Mouse (Mus musculus) hindbrain, embryonic 15.5 days (tissue): ENCODE data around the gene Spp1. TPM values are rescaled to one million over a fixed set of nuclear protein-coding genes. Genes with fewer than 3 reads are reported as not detected.
"Not testable (repeated sequence)": the region's sequence is repeated elsewhere in the genome, so short reads cannot be mapped to it uniquely, and the experiment has no call there.

Experiments used
- ATAC-seq: fragments of 200-750 bp; cut with Nextera tagmentation; 2 replicates; pipeline ENCODE4 v1.8.0; 2017; ENCODE audit warnings: low read depth, moderate number of reproducible peaks, moderate TSS enrichment; ENCODE audit not compliant: low FRiP score
- H3K27ac ChIP-seq: fragments of 300-500 bp; sonication (generic); replicated peaks from 2 replicates; pipeline ENCODE4 v1.5.1; 2015; ENCODE audit warnings: mild to moderate bottlenecking, inconsistent platforms
- H3K27me3 ChIP-seq: fragments of 300-500 bp; sonication (generic); 2 replicates; pipeline ENCODE4 v1.6.1; 2015; ENCODE audit warnings: control low read depth, inconsistent platforms
- H3K36me3 ChIP-seq: fragments of 300-500 bp; sonication (generic); 2 replicates; pipeline ENCODE4 v1.6.1; 2015; ENCODE audit warnings: control low read depth, inconsistent platforms
- H3K4me1 ChIP-seq: fragments of 300-500 bp; sonication (generic); replicated peaks from 2 replicates; pipeline ENCODE4 v1.6.1; 2015; ENCODE audit warnings: control low read depth, inconsistent platforms
- H3K4me2 ChIP-seq: fragments of 300-500 bp; sonication (generic); 2 replicates; pipeline ENCODE4 v1.6.1; 2015; ENCODE audit warnings: moderate library complexity, mild to moderate bottlenecking, inconsistent platforms
- H3K4me3 ChIP-seq: fragments of 300-500 bp; sonication (generic); 2 replicates; pipeline ENCODE4 v1.5.1; 2015; ENCODE audit warnings: mild to moderate bottlenecking, inconsistent platforms
- H3K9ac ChIP-seq: fragments of 300-500 bp; sonication (generic); 2 replicates; pipeline ENCODE4 v1.6.1; 2015; ENCODE audit warnings: inconsistent platforms
- H3K9me3 ChIP-seq: fragments of 300-500 bp; sonication (generic); 2 replicates; pipeline ENCODE4 v1.6.1; 2016; ENCODE audit warnings: control low read depth, inconsistent platforms
- WGBS: fragments of 180-500 bp; shearing (Covaris S2); methylation state at CpG from one replicate; pipeline ENCODE4 v1.1.7; 2015; 5-methylcytosine and 5-hydroxymethylcytosine counted together
- polyA plus RNA-seq: library from polyadenylated mRNA; unstranded; fragments of >200 nt; fragmentation: Nextera tagmentation; extraction: Ambion mirVana; gene quantifications from 2 replicates; pipeline ENCODE4 v1.2.1, GENCODE M21; 2015

The Spp1 gene
- polyA plus RNA-seq, 1 experiment from 2014 or later = 7.7 TPM

DNA sequence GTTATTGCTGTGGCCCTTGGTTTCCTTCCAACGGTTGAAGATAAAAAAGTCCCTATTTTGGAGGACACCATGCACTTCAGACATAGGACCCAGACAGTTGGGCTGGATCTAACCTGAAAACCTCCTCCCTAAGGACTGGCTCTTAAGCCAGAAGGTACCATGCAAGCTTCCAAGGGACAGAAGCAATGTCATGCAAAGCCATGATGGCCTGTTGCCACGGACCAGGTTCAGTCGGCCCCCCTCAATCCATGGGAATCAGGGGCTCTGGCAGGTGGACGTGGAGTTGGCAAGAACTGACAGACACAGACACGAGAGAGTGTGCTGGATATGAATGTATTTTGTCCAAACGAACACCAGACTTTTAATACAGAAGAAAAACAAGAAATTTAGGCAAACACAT lies 7.5 kb downstream of the Spp1 start:
- Histone ChIP-seq H3K9ac (no peak overlapping the region), H3K27ac (no peak overlapping the region), H3K27me3 (no peaks in the 10 kb centered on the region), H3K36me3 (no peaks in the 10 kb centered on the region), H3K4me1 (peaks cover 3% of the 10 kb centered on the region; the same call in 1 of the 2 replicates), H3K9me3 (no peaks in the 10 kb centered on the region), H3K4me3 (no peak overlapping the region), H3K4me2 (no peak overlapping the region)
- ATAC-seq = no peak
- WGBS = 66% methylated on average over 6 of the region's 6 CpGs

DNA sequence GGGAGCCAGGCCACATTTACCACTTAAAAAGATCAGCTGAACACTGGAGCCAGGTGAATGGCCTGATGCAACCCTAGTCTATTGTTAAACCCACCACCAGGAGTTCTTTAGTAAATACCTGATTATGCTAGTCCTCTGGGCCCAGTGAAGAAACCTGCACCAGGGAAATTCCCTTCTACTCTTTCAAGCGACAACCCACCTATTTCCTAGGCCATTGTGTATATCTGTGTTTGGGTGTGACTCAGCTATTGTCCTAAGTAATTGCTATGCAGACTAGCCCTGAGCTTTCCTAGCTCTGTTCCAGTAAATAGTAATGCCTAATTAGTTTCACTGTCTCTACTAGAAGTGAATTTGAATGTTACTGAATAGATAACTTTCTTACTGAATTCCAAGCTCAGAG lies 7.9 kb downstream of the Spp1 start:
- Histone ChIP-seq H3K27me3 (0 out of 2 replicates have a peak, but pooled peaks cover 2% of the 10 kb centered on the region), H3K9me3 (no peaks in the 10 kb centered on the region), H3K4me3 (no peak overlapping the region), H3K4me1 (peaks cover 3% of the 10 kb centered on the region; the same call in 1 of the 2 replicates), H3K36me3 (no peaks in the 10 kb centered on the region), H3K27ac (no peak overlapping the region), H3K9ac (no peak overlapping the region), H3K4me2 (no peak overlapping the region)
- WGBS = 61% methylated on average over 1 of the region's 1 CpGs
- ATAC-seq = no peak

DNA sequence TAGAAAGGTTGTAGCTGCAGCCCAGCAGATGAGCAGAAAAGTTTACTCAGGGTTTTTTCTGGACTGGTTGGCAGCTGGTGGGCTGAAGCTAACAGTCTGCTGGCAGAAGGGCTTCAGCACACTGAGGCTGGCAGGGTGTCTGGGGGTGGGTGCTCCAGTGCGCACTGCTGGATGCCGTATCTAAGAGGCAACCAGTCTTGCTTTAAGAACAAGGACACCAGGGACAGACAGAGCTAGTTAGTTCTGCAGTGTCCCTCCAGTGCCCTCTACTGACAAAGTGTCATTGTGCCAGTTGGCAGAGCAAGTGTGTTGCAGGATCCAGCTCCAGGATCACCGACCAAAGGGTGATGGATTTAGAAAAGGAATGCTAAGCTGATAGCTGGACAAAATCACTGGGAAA lies 11.2 kb downstream of the Spp1 start:
- no peak overlapping the region for H3K4me2 ChIP-seq
- peak; percentile 86 for ATAC-seq
- H3K27me3 ChIP-seq = 0 out of 2 replicates have a peak, but pooled peaks cover 2% of the 10 kb centered on the region
- H3K9ac ChIP-seq = no peak overlapping the region
- H3K36me3 ChIP-seq = no peaks in the 10 kb centered on the region
- no peak overlapping the region for H3K27ac ChIP-seq
- no peak overlapping the region for H3K4me3 ChIP-seq
- H3K4me1 ChIP-seq = peaks cover 7% of the 10 kb centered on the region
- no peaks in the 10 kb centered on the region for H3K9me3 ChIP-seq
- WGBS = 7% methylated on average over 3 of the region's 3 CpGs

DNA sequence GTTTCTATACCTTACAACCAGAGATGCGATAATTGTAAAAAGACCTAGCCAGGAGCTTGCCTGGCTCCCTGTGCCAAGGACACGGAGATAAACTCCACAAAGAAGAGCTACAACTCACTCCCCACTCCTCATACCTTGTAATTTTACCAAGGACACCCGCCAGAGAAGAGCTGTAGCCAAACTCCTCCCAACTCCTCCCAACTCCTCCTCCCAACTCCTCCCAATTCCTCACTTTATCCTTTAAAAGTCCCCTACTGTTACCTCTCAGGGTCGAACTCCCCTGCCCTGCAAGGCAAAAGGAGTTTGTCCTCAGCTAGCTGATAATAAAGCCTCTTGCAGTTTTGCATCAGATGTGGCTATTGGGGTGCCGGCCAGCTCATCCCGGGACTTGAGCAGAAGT lies 13.4 kb downstream of the Spp1 start:
- not testable (repeated sequence) for H3K4me1 ChIP-seq, H3K9ac ChIP-seq, H3K27ac ChIP-seq, ATAC-seq, H3K36me3 ChIP-seq, H3K4me2 ChIP-seq, H3K4me3 ChIP-seq, H3K9me3 ChIP-seq, H3K27me3 ChIP-seq
- WGBS = 27% methylated on average over 6 of the region's 6 CpGs

DNA sequence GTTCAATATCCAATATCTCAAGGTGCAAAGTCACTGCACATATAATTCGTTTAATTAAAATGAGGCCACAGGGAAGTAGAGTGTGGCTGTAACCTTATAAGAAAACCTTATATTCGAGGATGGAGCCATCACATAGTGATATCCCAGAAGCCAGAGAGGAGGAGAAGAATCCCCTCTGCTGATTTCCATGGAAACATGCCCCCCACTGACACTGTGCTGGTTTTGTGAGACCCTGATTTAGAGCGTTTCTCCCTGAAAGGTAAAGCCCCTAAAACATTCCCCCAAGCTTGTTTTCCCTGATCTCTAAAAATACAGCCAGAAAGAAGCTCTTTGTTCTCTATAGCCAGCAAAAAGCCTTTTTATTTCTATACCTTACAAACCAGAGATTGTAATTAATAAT lies 14.6 kb downstream of the Spp1 start:
- ATAC-seq = no peak
- 26% methylated on average over 3 of the region's 3 CpGs for WGBS
- H3K27me3 ChIP-seq = 0 out of 2 replicates have a peak, but pooled peaks cover 2% of the 10 kb centered on the region
- H3K27ac ChIP-seq = no peak overlapping the region
- no peak overlapping the region for H3K9ac ChIP-seq
- no peak overlapping the region for H3K4me2 ChIP-seq
- peaks cover 7% of the 10 kb centered on the region for H3K4me1 ChIP-seq
- H3K36me3 ChIP-seq = no peaks in the 10 kb centered on the region
- no peaks in the 10 kb centered on the region for H3K9me3 ChIP-seq
- H3K4me3 ChIP-seq = no peak overlapping the region

DNA sequence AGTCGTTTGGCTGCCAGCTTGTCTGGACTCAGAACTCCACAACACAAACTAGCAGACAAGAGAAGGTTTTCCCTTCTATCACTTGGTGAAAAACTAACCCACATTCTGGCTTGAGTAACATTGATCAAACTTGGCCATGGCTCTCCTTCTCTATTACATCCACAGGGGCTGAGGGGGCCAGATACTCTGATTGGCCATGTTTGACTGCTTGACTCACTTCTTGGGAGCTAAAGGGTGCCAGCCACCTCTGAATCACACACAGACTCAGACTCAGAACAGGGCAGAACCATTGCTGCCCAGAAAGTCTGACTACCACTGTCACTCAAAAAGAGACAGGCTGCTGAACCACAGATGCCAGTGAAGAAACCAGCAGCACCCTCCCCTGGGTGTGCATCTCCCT lies 18.2 kb downstream of the Spp1 start:
- no peaks in the 10 kb centered on the region for H3K9me3 ChIP-seq
- no peaks in the 10 kb centered on the region for H3K27me3 ChIP-seq
- no peak for ATAC-seq
- no peak overlapping the region for H3K9ac ChIP-seq
- no peak overlapping the region for H3K4me3 ChIP-seq
- 79% methylated on average over 1 of the region's 1 CpGs for WGBS
- peaks cover 4% of the 10 kb centered on the region; the same call in 1 of the 2 replicates for H3K4me1 ChIP-seq
- H3K4me2 ChIP-seq = no peak overlapping the region
- H3K36me3 ChIP-seq = peaks cover 8% of the 10 kb centered on the region
- no peak overlapping the region for H3K27ac ChIP-seq

DNA sequence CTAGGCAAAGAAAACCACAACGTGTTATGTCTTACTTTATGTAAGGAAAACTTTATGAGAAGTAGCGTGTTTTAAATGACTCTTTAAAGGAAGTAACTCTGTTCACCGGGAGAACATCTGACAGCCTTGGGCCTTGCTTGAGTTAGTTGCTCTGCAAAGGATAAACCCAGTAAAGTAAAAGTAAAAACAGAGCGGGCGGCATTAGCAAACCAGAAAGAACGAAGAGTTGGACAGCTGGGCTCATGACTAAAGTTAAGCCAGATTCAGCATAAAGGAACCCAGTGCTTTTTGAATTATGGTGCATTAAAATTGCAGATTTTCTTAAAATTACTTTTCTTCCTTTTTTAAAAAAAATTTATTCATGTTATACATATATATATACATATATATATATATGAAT lies 19.6 kb downstream of the Spp1 start:
- WGBS = 93% methylated on average over 6 of the region's 6 CpGs
- no peaks in the 10 kb centered on the region for H3K27me3 ChIP-seq
- peaks cover 14% of the 10 kb centered on the region for H3K4me1 ChIP-seq
- H3K9ac ChIP-seq = no peak overlapping the region
- H3K4me3 ChIP-seq = no peak overlapping the region
- H3K9me3 ChIP-seq = no peaks in the 10 kb centered on the region
- H3K4me2 ChIP-seq = no peak overlapping the region
- no peak for ATAC-seq
- H3K27ac ChIP-seq = no peak overlapping the region
- peaks cover 8% of the 10 kb centered on the region for H3K36me3 ChIP-seq

DNA sequence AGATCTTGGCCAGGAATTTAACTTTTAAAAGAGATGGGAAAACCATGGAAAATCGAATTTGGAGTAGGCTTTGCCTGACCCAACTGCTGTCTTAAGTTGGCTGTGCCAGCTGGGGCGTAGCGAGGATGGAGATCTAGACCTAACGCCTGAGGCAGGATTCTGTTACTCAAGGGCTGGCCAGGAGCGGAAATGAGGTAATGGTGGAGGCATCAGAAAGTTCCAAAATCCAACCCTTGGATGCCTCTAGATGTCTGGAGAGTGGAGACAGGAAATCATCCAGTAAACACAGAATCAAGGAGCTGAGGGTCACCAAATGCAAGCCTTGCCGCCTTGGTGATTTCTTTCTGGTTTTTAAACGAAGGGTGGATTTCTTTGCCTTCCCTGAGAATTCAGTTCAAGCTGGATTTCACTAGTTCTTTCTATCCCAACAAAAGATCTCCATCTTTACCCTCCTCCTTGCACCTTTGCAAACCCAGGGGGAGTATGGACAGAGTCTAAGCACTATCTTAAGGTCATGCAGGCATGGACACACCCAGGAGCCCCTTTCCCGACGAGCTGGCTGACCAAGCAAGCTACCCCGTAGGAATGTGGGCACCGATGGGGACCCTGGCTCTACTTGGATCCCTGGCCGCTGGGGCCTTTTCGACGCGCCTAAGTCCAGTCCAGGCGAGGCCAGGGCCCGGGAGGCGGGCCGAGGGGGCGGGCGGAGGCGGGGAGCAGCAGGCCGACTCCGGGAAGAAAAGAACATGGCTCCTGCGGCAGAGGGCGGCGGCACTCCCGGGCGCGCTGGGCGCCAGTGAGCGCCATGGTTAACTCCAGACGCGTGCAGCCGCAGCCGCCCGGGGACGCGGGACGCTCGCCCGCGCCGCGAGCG lies 24.2 kb downstream of the Spp1 start, which contains the start of gene Pkd2:
TSS of gene Pkd2 (plus strand) at position 619 of the 874 bp plus-strand sequence.
- ATAC-seq = peak; percentile 88
- Histone ChIP-seq H3K9me3 (no peaks in the 10 kb centered on the region), H3K9ac (peak within 1 kb of the TSS; percentile 95), H3K27ac (peak within 1 kb of the TSS; percentile 94), H3K4me3 (peak within 1 kb of the TSS; percentile 88), H3K4me2 (peak within 1 kb of the TSS; percentile 65), H3K36me3 (peaks cover 8% of the 10 kb centered on the region), H3K27me3 (no peaks in the 10 kb centered on the region), H3K4me1 (peaks cover 23% of the 10 kb centered on the region)
- 14% methylated on average over 34 of the region's 46 CpGs for WGBS

DNA sequence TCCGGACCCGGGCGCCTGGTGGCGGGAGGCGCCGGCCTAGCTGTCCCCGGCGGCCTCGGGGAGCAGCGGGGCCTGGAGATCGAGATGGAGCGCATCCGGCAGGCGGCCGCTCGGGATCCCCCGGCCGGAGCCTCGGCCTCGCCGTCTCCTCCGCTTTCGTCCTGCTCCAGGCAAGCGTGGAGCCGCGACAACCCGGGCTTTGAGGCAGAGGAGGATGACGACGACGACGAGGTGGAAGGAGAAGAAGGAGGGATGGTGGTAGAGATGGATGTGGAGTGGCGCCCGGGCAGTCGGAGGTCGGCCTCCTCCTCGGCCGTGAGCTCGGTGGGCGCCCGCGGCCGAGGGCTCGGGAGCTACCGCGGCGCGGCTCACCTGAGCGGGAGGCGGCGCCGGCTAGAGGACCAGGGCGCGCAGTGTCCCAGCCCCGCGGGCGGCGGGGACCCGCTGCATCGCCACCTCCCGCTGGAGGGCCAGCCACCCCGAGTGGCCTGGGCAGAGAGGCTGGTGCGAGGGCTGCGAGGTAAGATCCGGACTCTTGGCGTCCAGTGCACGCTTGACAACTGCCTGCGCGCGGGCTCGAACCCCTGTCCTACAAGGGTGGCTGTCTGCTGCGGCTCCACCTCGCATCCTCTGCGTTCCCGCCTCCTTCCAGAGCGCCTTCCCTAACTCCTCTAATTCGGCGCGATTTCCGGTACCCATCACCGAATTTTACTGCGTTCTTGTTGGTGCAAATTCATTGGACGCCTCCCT lies 25.0 kb downstream of the Spp1 start:
- H3K36me3 ChIP-seq = peaks cover 8% of the 10 kb centered on the region
- WGBS = under 1% methylated on average over 80 of the region's 82 CpGs
- H3K9me3 ChIP-seq = no peaks in the 10 kb centered on the region
- no peaks in the 10 kb centered on the region for H3K27me3 ChIP-seq
- H3K4me3 ChIP-seq = peak overlapping the region; percentile 88
- ATAC-seq = peak; percentile 77
- peak overlapping the region; percentile 95 for H3K9ac ChIP-seq
- peak overlapping the region; percentile 65 for H3K4me2 ChIP-seq
- peak overlapping the region; percentile 94 for H3K27ac ChIP-seq
- peaks cover 23% of the 10 kb centered on the region for H3K4me1 ChIP-seq

DNA sequence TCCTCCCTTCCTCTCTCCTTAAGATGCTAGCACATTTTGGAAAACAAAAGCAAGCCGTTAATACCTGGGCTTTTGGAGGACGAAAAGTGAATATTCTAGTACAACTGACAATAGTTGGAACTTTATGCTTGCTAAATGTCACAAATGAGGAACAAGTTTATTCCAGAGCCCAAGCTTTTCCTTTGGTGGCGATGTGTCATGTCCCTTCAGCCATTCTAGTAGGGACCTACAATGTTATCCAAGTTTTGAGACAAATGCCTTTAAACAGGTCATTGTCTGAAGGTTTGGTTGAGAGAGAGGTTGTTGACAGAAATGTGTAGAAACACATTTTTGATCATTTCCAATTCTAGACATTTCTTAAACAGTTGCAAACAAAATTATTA lies 25.5 kb downstream of the Spp1 start:
- H3K4me2 ChIP-seq = peak overlapping the region; percentile 65
- ATAC-seq = no peak
- peak overlapping the region; percentile 95 for H3K9ac ChIP-seq
- H3K4me3 ChIP-seq = peak overlapping the region; percentile 88
- peak overlapping the region; percentile 94 for H3K27ac ChIP-seq
- WGBS = 31% methylated on average over 3 of the region's 3 CpGs
- peaks cover 13% of the 10 kb centered on the region for H3K36me3 ChIP-seq
- H3K9me3 ChIP-seq = no peaks in the 10 kb centered on the region
- H3K27me3 ChIP-seq = no peaks in the 10 kb centered on the region
- H3K4me1 ChIP-seq = peaks cover 23% of the 10 kb centered on the region

DNA sequence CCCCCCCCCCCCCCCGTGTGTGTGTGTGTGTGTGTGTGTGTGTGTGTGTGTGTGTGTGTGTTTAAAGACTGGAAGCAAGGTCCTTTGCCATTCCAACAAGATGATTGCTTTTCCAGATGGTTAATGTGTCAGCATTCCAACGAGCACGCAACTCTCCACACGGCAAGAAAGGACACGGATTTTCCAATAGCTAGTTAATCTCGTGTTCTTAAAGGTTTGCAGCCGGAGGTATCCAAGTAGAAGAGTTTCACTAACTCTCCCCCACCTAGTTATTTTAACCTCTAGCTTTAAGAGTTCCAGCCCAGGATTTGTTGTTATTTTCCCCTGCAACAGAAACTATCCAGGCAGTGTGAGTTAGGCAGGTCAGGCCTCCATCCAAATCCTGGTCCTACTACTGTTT lies 25.9 kb downstream of the Spp1 start:
- H3K9ac ChIP-seq = no peak overlapping the region
- H3K27me3 ChIP-seq = no peaks in the 10 kb centered on the region
- peak overlapping the region; percentile 65 for H3K4me2 ChIP-seq
- 47% methylated on average over 6 of the region's 7 CpGs for WGBS
- ATAC-seq = no peak
- H3K4me1 ChIP-seq = peaks cover 23% of the 10 kb centered on the region
- no peaks in the 10 kb centered on the region for H3K9me3 ChIP-seq
- peak overlapping the region; percentile 88 for H3K4me3 ChIP-seq
- H3K36me3 ChIP-seq = peaks cover 17% of the 10 kb centered on the region
- no peak overlapping the region; the same call in 1 of the 2 replicates for H3K27ac ChIP-seq

DNA sequence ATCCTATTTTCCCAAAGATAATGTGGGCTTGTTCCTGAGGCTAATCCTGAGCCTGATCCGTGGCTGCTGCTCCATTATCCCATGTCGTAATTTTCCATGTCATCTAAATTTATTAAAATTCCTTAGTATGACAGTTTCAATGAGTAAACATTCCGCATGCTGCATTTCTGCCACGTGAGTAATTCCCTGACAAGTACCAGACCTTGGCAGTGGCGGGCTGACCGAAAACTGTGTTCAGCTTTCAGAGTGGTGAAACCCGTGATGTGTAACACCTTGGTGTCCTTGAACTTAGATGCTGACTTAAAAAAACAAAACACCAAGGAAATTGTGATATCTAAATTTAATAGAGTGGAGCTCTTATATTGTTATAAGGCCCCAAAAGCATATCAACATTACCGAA lies 30.4 kb downstream of the Spp1 start:
- H3K27me3 ChIP-seq = no peaks in the 10 kb centered on the region
- peaks cover 11% of the 10 kb centered on the region; the same call in 1 of the 2 replicates for H3K4me1 ChIP-seq
- H3K27ac ChIP-seq = no peak overlapping the region
- no peak overlapping the region for H3K4me2 ChIP-seq
- H3K9me3 ChIP-seq = no peaks in the 10 kb centered on the region
- no peak overlapping the region for H3K4me3 ChIP-seq
- H3K9ac ChIP-seq = no peak overlapping the region
- peaks cover 24% of the 10 kb centered on the region for H3K36me3 ChIP-seq
- WGBS = 94% methylated on average over 8 of the region's 8 CpGs
- ATAC-seq = no peak
